Mouse (Mus musculus) mammary gland, adult 2 months (tissue): ENCODE measurements around the gene Vil1. TPM values are rescaled to one million over a fixed set of nuclear protein-coding genes. Genes with fewer than 3 reads are reported as not detected.

Experiments
- polyA plus RNA-seq: library from polyadenylated mRNA; depleted of rRNA; stranded (reverse); fragments of >200 nt; gene quantifications from 2 replicates; pipeline ENCODE4 v1.2.3, GENCODE M21; 2012; ENCODE audit warnings: low replicate concordance; rRNA removed

Vil1 gene
- 0.17 and 0.19 TPM in 2 replicates for polyA plus RNA-seq

GRCm38 (mm10) chr1:74408589-74409504 lies at the start of gene Vil1:
Gene Vil1, plus strand, starts transcription at chr1:74409376.

GRCm38 (mm10) chr1:74361812-74362211 lies 47.4 kb upstream of the Vil1 start, which contains the start of gene Catip:
Gene Catip, plus strand, starts transcription at chr1:74362108.

GRCm38 (mm10) chr1:74374980-74375379 lies 34.2 kb upstream of the Vil1 start, which contains the start of gene Slc11a1:
Gene Slc11a1, plus strand, starts transcription at chr1:74375195.

GRCm38 (mm10) chr1:74390924-74391748 lies 18.0 kb upstream of the Vil1 start, which contains the start of gene Ctdsp1:
Gene Ctdsp1, plus strand, starts transcription at chr1:74391509.

Other genes with a start within 250 kb of the Vil1 start
- gene Cxcr1, start 214.7 kb upstream of the Vil1 start, polyA plus RNA-seq: 0.31 TPM in 1 of 2 replicates, not detected in the other
- 155 and 228 TPM in 2 replicates for gene Arpc2, start 173.3 kb upstream of the Vil1 start, polyA plus RNA-seq
- gene Gpbar1, start 130.8 kb upstream of the Vil1 start, polyA plus RNA-seq: 0.20 and 0.29 TPM in 2 replicates
- gene Aamp, start 124.6 kb upstream of the Vil1 start, polyA plus RNA-seq: 142 and 156 TPM in 2 replicates
- 65.3 and 71.6 TPM in 2 replicates for gene Pnkd, start 124.4 kb upstream of the Vil1 start, polyA plus RNA-seq
- 326 and 387 TPM in 2 replicates for gene Tmbim1, start 103.8 kb upstream of the Vil1 start, polyA plus RNA-seq
- 0.43 and 0.66 TPM in 2 replicates for gene Catip, start 47.3 kb upstream of the Vil1 start, polyA plus RNA-seq
- 78.2 and 92.6 TPM in 2 replicates for gene Slc11a1, start 34.2 kb upstream of the Vil1 start, polyA plus RNA-seq
- gene Ctdsp1, start 17.9 kb upstream of the Vil1 start, polyA plus RNA-seq: 175 and 185 TPM in 2 replicates
- gene Cnot9, start 96.7 kb downstream of the Vil1 start, polyA plus RNA-seq: 14.1 and 28.1 TPM in 2 replicates
- gene Plcd4, start 133.5 kb downstream of the Vil1 start, polyA plus RNA-seq: 18.1 TPM in 1 of 2 replicates, not detected in the other
- 2.3 and 4.1 TPM in 2 replicates for gene Usp37, start 134.9 kb downstream of the Vil1 start, polyA plus RNA-seq
- 16.4 and 16.8 TPM in 2 replicates for gene Zfp142, start 178.9 kb downstream of the Vil1 start, polyA plus RNA-seq
- gene Bcs1l, start 178.9 kb downstream of the Vil1 start, polyA plus RNA-seq: 15.4 and 35.9 TPM in 2 replicates
- gene Rnf25, start 192.0 kb downstream of the Vil1 start, polyA plus RNA-seq: 36.2 and 68.0 TPM in 2 replicates
- 3.5 and 4.7 TPM in 2 replicates for gene Stk36, start 192.1 kb downstream of the Vil1 start, polyA plus RNA-seq